Mouse (Mus musculus): ENCODE data around the gene A730049H05Rik.

DNA sequence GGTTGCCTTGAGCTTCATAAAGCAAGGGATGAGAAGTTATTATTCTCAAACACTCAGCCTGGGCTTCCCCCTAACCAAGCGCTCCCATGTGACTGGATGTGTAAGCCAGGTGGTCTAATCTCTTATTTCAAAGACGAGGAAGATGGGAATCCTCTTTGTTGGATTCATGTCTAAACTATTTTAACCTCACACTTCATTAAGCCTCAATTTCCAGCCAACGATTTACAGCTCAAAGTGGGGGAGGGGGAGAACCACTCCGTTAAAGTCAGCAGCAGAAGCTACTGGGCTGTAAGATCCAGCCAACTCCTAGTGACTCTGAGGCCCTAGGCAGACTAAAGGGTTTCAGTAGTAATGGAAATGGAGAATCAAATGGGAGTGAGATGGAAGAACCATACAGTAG is 55.5 kb downstream of the A730049H05Rik start:
- TF ChIP-seq CTCF (IDR thresholded peaks at IDR 0.05; ENCODE audit: low read depth) (no peak), EP300 (optimal IDR thresholded peaks at IDR 0.05) (no peak)

All from stomach, postnatal 0 days (tissue).